Mouse (Mus musculus) limb, embryonic 15.5 days (tissue): Measurements from ENCODE around the gene Mrps23. TPM values are rescaled to one million over a fixed set of nuclear protein-coding genes. Genes with fewer than 3 reads are reported as not detected.

Experiments
- ATAC-seq: fragments of 200-750 bp; cut with Nextera tagmentation; 2 replicates; pipeline ENCODE4 v1.8.0; 2017; ENCODE audit warnings: low read depth, moderate TSS enrichment; ENCODE audit not compliant: insufficient number of reproducible peaks, low FRiP score, low TSS enrichment
- H3K27ac ChIP-seq: fragments of 300-500 bp; sonication (generic); 2 replicates; pipeline ENCODE4 v1.5.1; 2015; ENCODE audit warnings: moderate library complexity, mild to moderate bottlenecking, inconsistent platforms
- H3K27me3 ChIP-seq: fragments of 300-500 bp; sonication (generic); 2 replicates; pipeline ENCODE4 v1.6.1; 2015; ENCODE audit warnings: inconsistent platforms
- H3K36me3 ChIP-seq: fragments of 300-500 bp; sonication (generic); 2 replicates; pipeline ENCODE4 v1.6.1; 2015; ENCODE audit warnings: inconsistent platforms
- H3K4me1 ChIP-seq: fragments of 300-500 bp; sonication (generic); 2 replicates; pipeline ENCODE4 v1.6.1; 2015; ENCODE audit warnings: inconsistent platforms
- H3K4me2 ChIP-seq: fragments of 300-500 bp; sonication (generic); 2 replicates; pipeline ENCODE4 v1.6.1; 2015; ENCODE audit warnings: mild to moderate bottlenecking, inconsistent platforms
- H3K4me3 ChIP-seq: fragments of 300-500 bp; sonication (generic); 2 replicates; pipeline ENCODE4 v1.5.1; 2015; ENCODE audit warnings: mild to moderate bottlenecking, inconsistent platforms
- H3K9ac ChIP-seq: fragments of 300-500 bp; sonication (generic); 2 replicates; pipeline ENCODE4 v1.6.1; 2015; ENCODE audit warnings: inconsistent platforms
- H3K9me3 ChIP-seq: fragments of 300-500 bp; sonication (generic); 2 replicates; pipeline ENCODE4 v1.6.1; 2016; ENCODE audit warnings: inconsistent platforms
- WGBS: fragments of 180-500 bp; shearing (Covaris S2); methylation state at CpG from one replicate; pipeline ENCODE4 v1.1.7; 2015; 5-methylcytosine and 5-hydroxymethylcytosine counted together
- polyA plus RNA-seq: library from polyadenylated mRNA; unstranded; fragments of >200 nt; fragmentation: Nextera tagmentation; extraction: Ambion mirVana; gene quantifications from 2 replicates; pipeline ENCODE4 v1.2.1, GENCODE M21; 2015

The Mrps23 gene
- polyA plus RNA-seq, 1 experiment from 2014 or later = 53.0 TPM

GRCm38 (mm10) chr11:88257700-88258099 is 53.5 kb downstream of the Mrps23 start:
- Histone ChIP-seq H3K27ac (no peak overlapping the region), H3K9me3 (peaks cover 4% of the 10 kb centered on the region; the same call in 1 of the 2 replicates), H3K27me3 (no peaks in the 10 kb centered on the region), H3K9ac (no peak overlapping the region), H3K4me1 (peaks cover 11% of the 10 kb centered on the region), H3K4me2 (no peak overlapping the region), H3K4me3 (no peak overlapping the region), H3K36me3 (no peaks in the 10 kb centered on the region)
- WGBS = 42% methylated on average over 4 of the region's 4 CpGs
- no peak for ATAC-seq

GRCm38 (mm10) chr11:88258212-88258611 is 54.0 kb downstream of the Mrps23 start:
- WGBS = 86% methylated on average over 4 of the region's 4 CpGs
- no peaks in the 10 kb centered on the region for H3K27me3 ChIP-seq
- H3K4me1 ChIP-seq = peaks cover 6% of the 10 kb centered on the region
- no peak overlapping the region for H3K27ac ChIP-seq
- no peaks in the 10 kb centered on the region for H3K36me3 ChIP-seq
- peaks cover 4% of the 10 kb centered on the region; the same call in 1 of the 2 replicates for H3K9me3 ChIP-seq
- H3K4me2 ChIP-seq = no peak overlapping the region
- H3K4me3 ChIP-seq = no peak overlapping the region
- no peak for ATAC-seq
- no peak overlapping the region for H3K9ac ChIP-seq

GRCm38 (mm10) chr11:88260463-88260862 is 56.3 kb downstream of the Mrps23 start:
- no peak for ATAC-seq
- whole genome bisulfite sequencing = 48% methylated on average over 7 of the region's 7 CpGs
- H3K27me3 ChIP-seq = no peaks in the 10 kb centered on the region
- H3K4me3 ChIP-seq = no peak overlapping the region
- no peak overlapping the region for H3K4me2 ChIP-seq
- no peak overlapping the region for H3K9ac ChIP-seq
- peaks cover 4% of the 10 kb centered on the region; the same call in 1 of the 2 replicates for H3K9me3 ChIP-seq
- no peaks in the 10 kb centered on the region for H3K4me1 ChIP-seq
- H3K27ac ChIP-seq = no peak overlapping the region
- H3K36me3 ChIP-seq = no peaks in the 10 kb centered on the region

Other genes starting within 250 kb of the Mrps23 start
- 14.8 and 17.0 TPM in 2 replicates for gene Dynll2, start 216.9 kb upstream of the Mrps23 start, polyA plus RNA-seq
- gene Srsf1, start 157.0 kb upstream of the Mrps23 start, polyA plus RNA-seq = 208 and 244 TPM in 2 replicates
- gene Vezf1, start 136.1 kb upstream of the Mrps23 start, polyA plus RNA-seq = 31.9 and 35.6 TPM in 2 replicates
- gene Cuedc1, start 106.3 kb upstream of the Mrps23 start, polyA plus RNA-seq = 28.1 and 32.1 TPM in 2 replicates
- gene Ccdc182, start 89.7 kb downstream of the Mrps23 start, polyA plus RNA-seq = not detected in 2 replicates